Mouse (Mus musculus) right cerebral cortex, postnatal 36 days (tissue): ENCODE data around the gene Nagk.
A peak's percentile ranks its signal among the peaks of the same experiment; 100 is the strongest.
"Not testable (repeated sequence)": the region's sequence is repeated elsewhere in the genome, so short reads cannot be mapped to it uniquely, and the experiment has no call there.

Experiments
- DNase-seq, 2 experiments: peaks; one replicate each; pipeline ENCODE4 v3.0.0; 2022; ENCODE audit warnings: low spot score in 2 of 2, mixed read lengths in 1 of 2

The Nagk gene

DNA sequence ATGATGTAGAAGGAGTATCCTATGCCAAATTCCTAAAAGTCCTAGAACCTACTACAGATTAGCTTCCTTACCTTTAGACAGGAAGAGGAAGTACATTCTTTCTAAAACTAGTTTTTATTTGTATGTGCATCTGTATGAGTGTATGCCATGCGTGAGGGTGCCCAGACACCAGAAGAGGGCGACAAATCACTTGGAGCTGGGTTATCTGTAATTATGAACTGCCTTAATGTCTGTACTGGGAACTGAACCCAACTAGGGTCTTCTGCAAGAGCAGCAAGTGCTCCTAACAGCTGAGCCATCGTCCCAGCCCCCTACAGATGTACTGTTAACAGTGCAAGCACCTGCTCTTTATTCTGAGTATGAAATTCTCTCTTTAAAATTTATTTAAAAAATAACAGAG is 21.0 kb downstream of the Nagk start:
- no peak for DNase-seq

DNA sequence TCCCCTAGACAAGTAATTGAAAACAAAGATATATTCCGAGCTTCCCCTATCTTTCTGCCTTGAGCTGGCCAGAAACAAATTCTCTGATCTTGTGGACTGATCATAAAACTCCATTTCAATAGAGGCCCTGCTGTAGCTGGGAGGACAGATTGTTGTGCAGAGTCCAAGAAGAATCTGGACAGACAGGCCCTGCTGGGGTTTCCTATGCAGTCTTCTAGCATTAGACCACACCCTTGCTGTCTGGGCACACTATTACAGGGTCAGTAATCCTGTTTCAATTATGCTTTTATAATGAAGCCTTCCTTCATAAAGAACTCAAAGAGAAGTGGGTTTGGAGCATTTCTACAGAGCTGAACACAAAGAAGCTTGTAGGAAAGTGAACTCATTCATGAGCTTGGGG is 24.2 kb downstream of the Nagk start:
- no peak for DNase-seq

DNA sequence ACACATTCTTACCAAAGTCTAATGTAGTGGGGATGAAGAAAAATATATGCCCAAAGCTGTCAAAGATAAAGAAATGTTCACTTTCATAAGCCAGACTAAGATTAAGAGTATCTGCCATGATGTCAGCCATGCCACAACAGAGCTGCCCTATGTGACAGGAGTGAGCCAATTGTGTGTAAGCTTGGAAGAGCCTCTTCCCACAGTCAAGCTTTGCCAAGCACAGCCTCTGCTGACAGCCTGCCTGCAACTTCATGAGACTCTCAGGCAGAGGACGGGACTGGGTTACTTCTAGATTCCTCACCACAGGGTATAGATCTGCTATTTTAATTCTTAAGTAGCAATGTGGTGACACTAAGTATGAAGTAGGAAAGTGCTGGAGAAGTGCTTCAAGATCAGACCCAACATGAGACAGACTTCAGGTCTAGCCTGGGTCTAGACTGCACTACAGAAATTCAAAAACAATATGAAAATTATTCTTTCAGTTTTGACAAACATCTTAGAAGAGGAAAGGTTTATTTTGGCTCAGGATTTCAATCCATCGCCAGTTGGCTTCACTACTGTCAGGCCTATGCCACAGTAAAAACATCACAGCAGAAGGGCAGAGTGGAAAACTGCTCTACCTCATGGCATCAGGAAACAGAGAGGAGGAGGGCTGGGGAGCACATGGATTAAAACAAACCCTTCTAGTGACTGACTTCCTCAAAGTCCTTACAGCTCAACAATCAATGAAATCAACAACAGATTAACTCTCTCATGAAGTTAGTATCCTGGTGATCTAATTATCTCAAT is 26.1 kb downstream of the Nagk start:
- DNase-seq: no peak

DNA sequence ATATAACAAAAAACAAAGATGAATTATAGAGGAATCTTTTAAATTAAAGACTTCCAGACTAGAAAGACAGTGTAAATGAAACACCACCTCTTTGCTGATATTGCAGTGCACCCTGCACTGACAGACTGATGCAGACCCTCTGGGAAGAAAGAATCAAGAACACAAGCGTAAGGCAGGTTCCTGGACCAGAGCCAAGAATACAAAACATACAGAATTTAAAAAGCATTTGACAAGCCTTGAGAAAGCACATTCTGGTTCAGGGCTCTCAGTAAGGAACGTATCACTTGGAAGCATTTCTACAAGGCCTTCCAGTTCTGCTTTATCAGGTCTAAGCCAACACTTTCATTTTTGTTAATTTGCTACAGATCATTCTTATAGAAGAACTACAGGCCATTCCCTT is 27.1 kb downstream of the Nagk start:
- DNase-seq: no peak

DNA sequence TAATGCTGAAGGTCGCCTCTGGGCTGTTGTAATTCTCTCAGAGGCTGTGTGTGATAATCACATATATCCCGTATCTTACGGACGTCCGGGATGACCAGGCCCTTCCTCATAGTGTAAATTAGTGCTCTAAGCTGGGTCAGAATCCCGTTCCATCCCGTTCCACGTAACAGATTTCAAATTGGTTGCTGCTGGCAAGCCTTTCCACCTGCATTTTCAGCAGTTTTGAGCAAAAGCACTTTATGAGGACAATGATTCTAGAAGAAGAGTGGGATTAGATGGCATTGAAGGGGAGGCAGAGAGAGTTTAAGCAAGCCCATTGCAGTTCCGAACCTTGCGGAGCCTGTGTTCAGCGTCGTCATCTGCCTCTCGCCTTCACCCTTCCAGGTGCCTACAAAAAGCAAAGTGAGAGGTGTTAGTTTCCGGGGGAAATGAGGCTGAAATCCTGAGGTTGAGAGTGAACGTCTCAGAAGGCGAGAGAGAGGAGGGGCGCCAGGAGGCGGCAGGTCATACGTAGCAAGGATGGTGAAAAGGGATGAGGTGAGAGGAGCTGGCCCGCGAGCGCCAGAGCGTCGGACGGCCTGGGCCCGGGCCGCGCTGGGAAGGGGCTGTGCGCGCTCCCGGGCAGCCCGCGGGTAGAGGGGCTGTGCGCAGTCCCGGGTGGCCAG is 36.3 kb downstream of the Nagk start:
- peak; percentile 3 to 4 for DNase-seq

DNA sequence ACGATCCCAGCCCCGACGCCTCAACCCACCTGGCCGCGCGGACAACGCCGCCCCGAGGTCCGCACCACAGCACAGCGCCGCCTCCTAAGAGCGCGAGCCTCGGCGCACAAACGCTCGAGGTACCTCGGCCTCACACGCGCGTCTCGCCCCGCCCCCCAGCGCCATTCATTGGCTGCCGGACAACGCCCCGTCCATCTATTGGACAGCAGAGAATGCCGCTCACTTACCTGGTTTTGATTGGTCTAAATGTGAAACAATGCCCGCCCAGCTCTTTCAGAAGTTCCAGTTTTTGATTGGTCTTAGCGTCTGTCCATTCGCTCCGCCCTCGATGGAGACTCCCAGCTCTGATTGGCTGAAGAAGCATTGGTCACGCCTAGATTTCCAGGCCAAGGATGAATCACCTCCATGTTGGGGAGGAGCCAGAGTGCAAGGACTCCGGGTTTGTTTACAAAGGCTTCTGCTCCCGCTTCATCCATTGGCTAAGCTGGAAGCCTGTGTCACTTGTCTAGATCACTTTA is 36.9 kb downstream of the Nagk start, which contains the start of gene Paip2b:
Paip2b (minus strand) TSS at position 136 of the 518 bp plus-strand sequence.
- peak; percentile 98 to 99 for DNase-seq

DNA sequence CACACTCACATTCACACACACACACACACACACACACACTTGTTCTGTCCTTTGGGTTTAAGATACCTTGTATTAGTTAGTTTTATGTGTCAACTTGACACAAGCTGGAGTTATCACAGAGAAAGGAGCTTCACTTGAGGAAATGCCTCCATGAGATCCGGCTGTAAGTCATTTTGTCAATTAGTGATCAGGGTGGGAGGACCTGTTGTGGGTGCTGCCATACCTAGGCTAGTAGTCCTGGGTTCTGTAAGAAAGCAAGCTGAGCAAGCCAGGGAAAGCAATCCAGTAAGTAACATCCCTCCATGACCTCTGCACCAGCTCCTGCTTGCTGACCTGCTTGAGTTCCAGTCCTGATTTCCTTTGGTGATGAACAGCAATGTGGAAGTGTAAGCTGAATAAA is 37.6 kb downstream of the Nagk start:
- not testable (repeated sequence) for DNase-seq

DNA sequence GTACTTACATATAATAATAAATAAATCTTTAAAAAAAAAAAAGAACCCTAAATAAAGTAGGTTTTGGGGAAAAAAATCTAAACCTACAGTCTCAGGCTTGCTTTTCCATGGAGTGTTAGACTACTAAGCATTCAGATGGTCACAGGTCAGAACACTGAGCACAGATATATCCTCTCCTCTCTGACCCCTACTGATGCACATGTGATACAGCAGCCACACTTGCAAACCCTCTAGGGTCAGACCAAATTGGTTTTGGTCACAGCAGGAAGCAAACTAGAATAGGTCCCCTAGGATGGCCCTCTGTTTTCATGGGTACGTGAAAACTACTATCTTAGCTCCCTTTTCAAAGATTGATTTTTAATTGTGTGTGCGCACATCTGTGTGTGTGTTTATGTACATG is 42.0 kb downstream of the Nagk start:
- DNase-seq: no peak

DNA sequence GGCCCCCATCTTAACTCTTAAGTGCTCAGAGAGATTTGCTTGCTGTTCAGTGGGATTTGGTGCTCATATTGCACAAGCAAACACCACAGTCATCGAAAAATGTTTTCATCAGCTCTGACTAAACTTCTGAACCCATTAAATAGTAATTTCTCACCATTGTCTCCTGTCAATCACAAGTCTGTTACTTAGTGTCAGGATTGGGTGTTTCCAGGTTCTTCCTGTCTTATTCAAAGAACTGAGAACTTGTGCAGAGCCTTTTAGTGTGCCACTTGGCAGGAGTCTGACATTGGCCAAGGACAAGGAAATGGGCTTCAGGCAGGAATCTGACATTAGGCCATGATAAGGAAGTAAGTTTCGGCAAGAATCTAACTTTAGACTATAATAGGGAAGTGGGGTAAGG is 43.3 kb downstream of the Nagk start:
- DNase-seq: no peak

DNA sequence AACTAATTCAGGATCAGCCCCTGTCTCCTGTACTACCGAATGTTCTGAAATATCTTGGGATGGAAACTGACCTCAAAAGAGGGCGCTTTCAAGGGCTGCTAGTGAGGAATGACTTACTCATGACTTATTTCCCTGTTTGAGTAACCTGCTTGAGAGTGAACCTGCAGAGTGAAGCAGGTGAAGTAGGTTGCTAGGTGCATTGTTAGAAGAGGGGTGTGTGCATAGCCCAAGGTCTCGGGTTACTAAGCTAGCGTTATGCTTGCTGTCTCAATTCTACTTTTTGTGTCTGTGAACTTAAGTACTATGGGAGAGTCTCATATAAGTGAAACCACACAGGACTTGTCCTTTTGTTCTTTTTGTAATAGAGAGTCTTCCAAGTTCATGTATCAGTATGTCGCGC is 45.3 kb downstream of the Nagk start:
- DNase-seq: no peak

DNA sequence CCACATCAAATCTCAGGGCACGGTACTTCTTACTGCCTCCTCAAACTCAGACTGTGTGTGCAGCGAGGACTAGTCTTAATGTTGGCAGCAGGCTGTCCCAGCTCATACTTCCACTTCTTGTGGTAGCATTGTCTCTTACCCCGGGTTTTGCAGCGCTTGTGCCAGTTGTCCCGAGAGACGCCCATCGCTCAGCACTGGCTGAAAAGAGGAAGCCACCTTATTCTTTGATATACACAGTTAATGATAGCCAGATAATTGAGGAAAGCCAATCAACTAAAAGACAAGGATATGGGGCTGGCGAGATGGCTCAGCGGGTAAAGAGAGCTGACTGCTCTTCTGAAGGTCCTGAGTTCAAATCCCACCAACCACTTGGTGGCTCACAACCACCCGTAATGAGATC is 50.1 kb downstream of the Nagk start:
- no peak for DNase-seq

GRCm38 (mm10) chr6:83846141-83846540 is 51.4 kb downstream of the Nagk start:
- no peak for DNase-seq

DNA sequence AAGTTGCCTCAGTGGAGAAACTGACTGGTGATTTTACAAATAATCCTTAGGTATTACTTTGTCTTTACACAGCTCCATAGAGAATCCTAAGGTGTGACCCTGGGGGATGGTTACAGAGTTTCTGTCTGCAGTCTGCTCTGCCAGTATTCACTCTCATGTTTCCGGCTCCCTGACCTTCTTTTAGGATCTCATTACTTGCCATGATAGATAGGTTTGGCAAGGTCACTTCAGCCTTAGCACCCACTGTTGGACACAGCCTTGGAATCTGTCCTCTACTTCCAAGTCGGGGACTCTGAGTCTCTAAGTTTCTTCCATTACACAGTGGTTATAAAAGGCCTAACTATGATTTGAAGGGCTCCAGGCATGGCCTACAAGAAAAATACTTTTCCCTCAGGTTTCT is 54.7 kb downstream of the Nagk start:
- DNase-seq: no peak
